Mouse (Mus musculus): ENCODE measurements around the gene Fscn2. TPM values are rescaled to one million over a fixed set of nuclear protein-coding genes. Genes with fewer than 3 reads are reported as not detected.

Fscn2 gene
- polyA plus RNA-seq, 1 experiment = not detected

DNA sequence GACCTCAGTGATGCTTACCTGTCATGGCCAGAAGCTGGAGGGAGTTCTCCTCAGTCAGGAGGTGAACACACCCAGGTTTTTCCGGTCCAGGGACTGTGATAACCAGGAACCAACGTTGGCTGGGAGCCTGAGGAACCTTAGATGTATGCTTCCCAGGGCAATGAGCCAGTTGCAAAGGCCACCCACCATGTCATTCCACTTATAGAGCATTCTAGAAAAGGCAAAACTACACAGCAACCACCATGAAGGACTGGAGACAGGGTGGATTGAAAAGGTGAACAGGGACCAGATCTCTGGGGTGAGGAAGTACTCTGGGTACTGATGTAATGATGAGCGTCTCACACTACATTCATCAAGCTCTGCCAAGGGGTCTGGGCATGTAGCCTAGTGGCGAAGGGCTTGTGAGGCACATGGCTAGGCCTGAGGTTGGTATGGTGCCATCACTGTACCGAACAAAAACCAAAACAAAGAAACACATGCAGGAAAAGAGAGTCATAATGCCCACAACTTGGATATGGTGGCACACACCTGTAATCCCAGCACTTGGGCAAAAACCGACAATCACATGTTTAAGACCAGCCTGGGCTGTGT lies 25.8 kb upstream of the Fscn2 start:
- TF ChIP-seq POLR2A (IDR thresholded peaks at IDR 0.05; ENCODE audit: insufficient read depth, low read length) = no peak
- no peak for TF ChIP-seq EP300 (IDR thresholded peaks at IDR 0.05; ENCODE audit: insufficient read depth, low read depth, low read length)
- TF ChIP-seq CTCF (IDR thresholded peaks at IDR 0.05; ENCODE audit: low read depth, low read length) = no peak
- no peak overlapping the region for H3K9ac ChIP-seq (ENCODE audit: low read depth, poor library complexity, severe bottlenecking)
- H3K27ac ChIP-seq (ENCODE audit: insufficient read depth, low read length) = no peak overlapping the region
- no peak overlapping the region for H3K4me3 ChIP-seq (ENCODE audit: low read depth, low read length)
- H3K36me3 ChIP-seq (ENCODE audit: control insufficient read depth, insufficient read depth, low read length, poor library complexity, severe bottlenecking) = no peaks in the 10 kb centered on the region
- H3K9me3 ChIP-seq (replicated peaks; ENCODE audit: control insufficient read depth, insufficient read depth, low read length, poor library complexity, severe bottlenecking) = peaks cover 2% of the 10 kb centered on the region; the same call in 1 of the 2 replicates
- no peaks in the 10 kb centered on the region for H3K27me3 ChIP-seq (ENCODE audit: control insufficient read depth, insufficient read depth, low read length, poor library complexity, severe bottlenecking)
- no peaks in the 10 kb centered on the region for H3K4me1 ChIP-seq (ENCODE audit: control insufficient read depth, insufficient read depth, low read length)

DNA sequence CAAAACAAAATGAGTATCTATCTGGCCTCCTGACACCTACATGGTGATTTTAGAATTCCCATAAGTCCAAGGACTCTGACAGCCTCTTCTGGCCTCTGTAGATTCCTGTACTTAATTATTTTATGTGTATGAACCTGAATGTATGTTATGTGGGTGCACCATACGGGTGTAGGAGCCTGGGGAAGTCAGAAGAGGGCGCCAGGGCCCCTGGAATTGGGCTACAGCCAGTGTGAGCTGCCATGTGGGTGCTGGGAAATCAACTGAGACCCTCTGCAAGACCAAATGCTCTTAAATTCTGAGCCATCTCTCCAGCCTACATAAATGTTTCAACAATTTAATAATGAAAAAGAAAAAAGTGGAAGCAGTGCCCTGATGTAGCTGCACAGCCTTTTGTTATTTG lies 23.9 kb upstream of the Fscn2 start:
- Histone ChIP-seq H3K9ac (ENCODE audit: low read depth, poor library complexity, severe bottlenecking) (no peak overlapping the region), H3K9me3 (replicated peaks; ENCODE audit: control insufficient read depth, insufficient read depth, low read length, poor library complexity, severe bottlenecking) (0 out of 2 replicates have a peak, but pooled peaks cover 2% of the 10 kb centered on the region), H3K36me3 (ENCODE audit: control insufficient read depth, insufficient read depth, low read length, poor library complexity, severe bottlenecking) (no peaks in the 10 kb centered on the region), H3K4me1 (ENCODE audit: control insufficient read depth, insufficient read depth, low read length) (no peaks in the 10 kb centered on the region), H3K27me3 (ENCODE audit: control insufficient read depth, insufficient read depth, low read length, poor library complexity, severe bottlenecking) (no peaks in the 10 kb centered on the region), H3K27ac (ENCODE audit: insufficient read depth, low read length) (no peak overlapping the region), H3K4me3 (ENCODE audit: low read depth, low read length) (no peak overlapping the region)
- TF ChIP-seq EP300 (IDR thresholded peaks at IDR 0.05; ENCODE audit: insufficient read depth, low read depth, low read length) = no peak
- TF ChIP-seq CTCF (IDR thresholded peaks at IDR 0.05; ENCODE audit: low read depth, low read length) = peak; percentile 20
- no peak for TF ChIP-seq POLR2A (IDR thresholded peaks at IDR 0.05; ENCODE audit: insufficient read depth, low read length)

DNA sequence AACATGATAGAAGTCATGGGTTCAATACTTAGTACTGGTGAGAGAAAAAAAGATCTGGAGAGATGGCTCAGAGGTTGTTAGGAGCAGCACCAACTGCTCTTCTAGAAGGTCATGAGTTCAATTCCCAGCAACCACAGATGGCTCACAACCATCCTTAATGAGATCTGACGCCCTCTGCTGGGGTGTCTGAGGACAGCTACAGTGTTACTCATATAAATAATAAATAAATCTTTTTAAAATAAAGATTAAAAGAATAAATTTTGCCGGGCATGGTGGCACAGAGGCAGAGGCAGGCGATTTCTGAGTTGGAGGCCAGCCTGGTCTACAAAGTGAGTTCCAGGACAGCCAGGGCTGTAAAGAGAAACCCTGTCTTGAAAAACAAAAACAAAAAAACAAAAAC lies 22.5 kb upstream of the Fscn2 start:
- H3K9ac ChIP-seq (ENCODE audit: low read depth, poor library complexity, severe bottlenecking) = no peak overlapping the region
- no peak overlapping the region for H3K27ac ChIP-seq (ENCODE audit: insufficient read depth, low read length)
- H3K36me3 ChIP-seq (ENCODE audit: control insufficient read depth, insufficient read depth, low read length, poor library complexity, severe bottlenecking) = no peaks in the 10 kb centered on the region
- H3K4me3 ChIP-seq (ENCODE audit: low read depth, low read length) = no peak overlapping the region
- TF ChIP-seq POLR2A (IDR thresholded peaks at IDR 0.05; ENCODE audit: insufficient read depth, low read length) (no peak), EP300 (IDR thresholded peaks at IDR 0.05; ENCODE audit: insufficient read depth, low read depth, low read length) (no peak), CTCF (IDR thresholded peaks at IDR 0.05; ENCODE audit: low read depth, low read length) (no peak)
- no peaks in the 10 kb centered on the region for H3K4me1 ChIP-seq (ENCODE audit: control insufficient read depth, insufficient read depth, low read length)
- 0 out of 2 replicates have a peak, but pooled peaks cover 1% of the 10 kb centered on the region for H3K9me3 ChIP-seq (replicated peaks; ENCODE audit: control insufficient read depth, insufficient read depth, low read length, poor library complexity, severe bottlenecking)
- H3K27me3 ChIP-seq (ENCODE audit: control insufficient read depth, insufficient read depth, low read length, poor library complexity, severe bottlenecking) = no peaks in the 10 kb centered on the region

DNA sequence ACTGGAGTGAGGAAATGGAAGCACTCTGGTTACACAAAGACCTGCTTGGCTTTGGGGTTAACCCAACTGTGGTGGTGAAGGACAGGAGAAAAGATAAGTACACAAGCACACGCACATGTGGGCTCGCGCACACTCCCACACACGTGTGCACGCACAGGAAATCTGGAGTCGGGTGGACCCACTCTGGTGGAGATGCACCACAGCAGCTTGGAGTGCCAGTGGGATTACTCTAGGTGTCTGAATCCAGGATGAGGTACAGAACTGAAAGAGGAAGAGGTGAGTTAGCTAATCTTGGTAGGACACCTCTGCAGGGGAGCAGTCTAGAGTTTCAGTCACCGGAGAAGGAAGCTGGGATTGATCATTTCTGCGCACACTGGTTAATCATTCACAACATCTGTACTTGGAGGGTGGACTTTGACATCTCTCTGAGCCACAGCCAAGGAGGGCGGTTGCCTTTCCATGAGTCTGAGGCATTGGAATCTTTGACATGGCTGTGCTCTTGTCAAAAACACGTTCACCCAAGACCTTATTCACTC lies 21.3 kb upstream of the Fscn2 start:
- Histone ChIP-seq H3K27me3 (ENCODE audit: control insufficient read depth, insufficient read depth, low read length, poor library complexity, severe bottlenecking) (no peaks in the 10 kb centered on the region), H3K9me3 (replicated peaks; ENCODE audit: control insufficient read depth, insufficient read depth, low read length, poor library complexity, severe bottlenecking) (no peaks in the 10 kb centered on the region), H3K27ac (ENCODE audit: insufficient read depth, low read length) (no peak overlapping the region), H3K9ac (ENCODE audit: low read depth, poor library complexity, severe bottlenecking) (no peak overlapping the region), H3K4me1 (ENCODE audit: control insufficient read depth, insufficient read depth, low read length) (no peaks in the 10 kb centered on the region), H3K4me3 (ENCODE audit: low read depth, low read length) (no peak overlapping the region), H3K36me3 (ENCODE audit: control insufficient read depth, insufficient read depth, low read length, poor library complexity, severe bottlenecking) (peaks cover 5% of the 10 kb centered on the region; the same call in 1 of the 2 replicates)
- TF ChIP-seq EP300 (IDR thresholded peaks at IDR 0.05; ENCODE audit: insufficient read depth, low read depth, low read length) (no peak), CTCF (IDR thresholded peaks at IDR 0.05; ENCODE audit: low read depth, low read length) (no peak), POLR2A (IDR thresholded peaks at IDR 0.05; ENCODE audit: insufficient read depth, low read length) (no peak)

DNA sequence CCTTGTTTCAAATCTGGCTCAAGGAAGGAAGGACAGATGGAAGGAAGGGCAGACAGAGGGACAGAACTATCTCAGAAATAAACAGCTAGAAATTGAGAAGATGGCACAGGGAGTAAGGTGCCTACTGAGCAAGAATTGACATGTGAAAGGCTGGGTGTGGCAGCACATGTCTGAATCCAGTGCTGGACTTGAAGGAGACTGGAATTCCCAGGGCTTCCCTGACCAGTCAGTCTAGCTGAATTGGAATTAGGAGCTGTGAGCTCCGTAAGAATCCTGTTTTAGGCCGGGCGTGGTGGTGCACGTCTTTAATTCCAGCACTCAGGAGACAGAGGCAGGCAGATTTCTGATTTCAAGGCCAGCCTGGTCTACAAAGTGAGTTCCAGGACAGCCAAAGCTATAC lies 19.7 kb upstream of the Fscn2 start:
- Histone ChIP-seq H3K27ac (ENCODE audit: insufficient read depth, low read length) (no peak overlapping the region), H3K36me3 (ENCODE audit: control insufficient read depth, insufficient read depth, low read length, poor library complexity, severe bottlenecking) (peaks cover 14% of the 10 kb centered on the region), H3K4me1 (ENCODE audit: control insufficient read depth, insufficient read depth, low read length) (no peaks in the 10 kb centered on the region), H3K27me3 (ENCODE audit: control insufficient read depth, insufficient read depth, low read length, poor library complexity, severe bottlenecking) (no peaks in the 10 kb centered on the region), H3K9me3 (replicated peaks; ENCODE audit: control insufficient read depth, insufficient read depth, low read length, poor library complexity, severe bottlenecking) (no peaks in the 10 kb centered on the region), H3K4me3 (ENCODE audit: low read depth, low read length) (no peak overlapping the region), H3K9ac (ENCODE audit: low read depth, poor library complexity, severe bottlenecking) (no peak overlapping the region)
- TF ChIP-seq CTCF (IDR thresholded peaks at IDR 0.05; ENCODE audit: low read depth, low read length) (no peak), EP300 (IDR thresholded peaks at IDR 0.05; ENCODE audit: insufficient read depth, low read depth, low read length) (no peak), POLR2A (IDR thresholded peaks at IDR 0.05; ENCODE audit: insufficient read depth, low read length) (no peak)

DNA sequence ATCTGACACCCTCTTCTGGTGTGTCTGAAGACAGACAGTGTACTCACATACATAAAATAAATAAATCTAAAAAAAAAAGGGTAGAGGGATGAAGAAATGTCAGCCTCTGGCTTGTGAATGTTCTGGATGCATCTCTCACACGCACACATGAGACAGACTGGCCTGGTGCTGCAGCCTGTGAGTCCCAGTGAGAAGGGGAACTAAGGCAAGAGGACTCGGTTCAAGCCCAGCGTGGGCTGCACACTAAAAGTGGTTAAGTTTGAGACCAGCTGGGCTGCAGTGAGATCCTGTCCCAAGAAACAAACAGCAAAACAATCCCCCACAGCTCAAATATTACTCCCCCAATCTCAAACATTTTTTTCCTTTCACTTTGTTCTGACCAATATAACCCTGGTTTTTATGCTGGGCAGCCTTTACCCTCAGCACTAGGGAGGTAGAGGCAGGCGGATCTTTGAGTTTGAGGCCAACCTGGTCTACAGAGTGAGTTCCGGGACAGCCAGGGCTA lies 18.6 kb upstream of the Fscn2 start:
- TF ChIP-seq POLR2A (IDR thresholded peaks at IDR 0.05; ENCODE audit: insufficient read depth, low read length) (no peak), CTCF (IDR thresholded peaks at IDR 0.05; ENCODE audit: low read depth, low read length) (no peak), EP300 (IDR thresholded peaks at IDR 0.05; ENCODE audit: insufficient read depth, low read depth, low read length) (no peak)
- no peaks in the 10 kb centered on the region for H3K27me3 ChIP-seq (ENCODE audit: control insufficient read depth, insufficient read depth, low read length, poor library complexity, severe bottlenecking)
- H3K36me3 ChIP-seq (ENCODE audit: control insufficient read depth, insufficient read depth, low read length, poor library complexity, severe bottlenecking) = peaks cover 21% of the 10 kb centered on the region
- no peak overlapping the region for H3K27ac ChIP-seq (ENCODE audit: insufficient read depth, low read length)
- H3K4me3 ChIP-seq (ENCODE audit: low read depth, low read length) = no peak overlapping the region
- no peak overlapping the region for H3K9ac ChIP-seq (ENCODE audit: low read depth, poor library complexity, severe bottlenecking)
- H3K4me1 ChIP-seq (ENCODE audit: control insufficient read depth, insufficient read depth, low read length) = no peaks in the 10 kb centered on the region
- no peaks in the 10 kb centered on the region for H3K9me3 ChIP-seq (replicated peaks; ENCODE audit: control insufficient read depth, insufficient read depth, low read length, poor library complexity, severe bottlenecking)
